19 mouse cellular contexts compared by ENCODE assay signal in genomic region chr2:120863389-120863788, GRCm38 (mm10). TPM values are rescaled to one million over a fixed set of nuclear protein-coding genes. Genes with fewer than 3 reads are reported as not detected.
DNase-seq lines count a peak whose midpoint lies in the region; TF ChIP-seq lines count a peak whose summit lies in the region.
"Had no signal": no experiment of that assay in that cellular context is flagged by ENCODE, and none has a peak within 500 bp of the region (broad histone marks: within the 10 kb centered on the region; RNA-seq: fewer than 3 reads in every experiment).

No protein-coding gene starts in this region.

- no peak for TF ChIP-seq CTCF in left cerebral cortex, adult 2 months (IDR thresholded peaks at IDR 0.05)

- H3K4me3 ChIP-seq in left cerebral cortex, adult 2 months, result no peak overlapping the region
- H3K4me3 ChIP-seq: embryonic facial prominence, embryonic 13.5 days; embryonic facial prominence, embryonic 15.5 days; erythroblast, embryonic 14.5 days; forebrain, embryonic 10.5 days; forebrain, embryonic 12.5 days had no signal

- H3K27ac ChIP-seq in left cerebral cortex, adult 2 months, result peak overlapping the region; percentile 53
- H3K27ac ChIP-seq: embryonic facial prominence, embryonic 13.5 days; embryonic facial prominence, embryonic 15.5 days; forebrain, embryonic 10.5 days; forebrain, embryonic 12.5 days had no signal

- intact Hi-C loops in left cerebral cortex, adult 2 months (cut with DNase I), result loop anchor here (5.0 kb wide), 1 partner anchor 131 kb away; no protein-coding TSS in a partner anchor

- DNase-seq in kidney, adult 9 months, result peak; percentile 50
- no peak for DNase-seq in kidney, postnatal 36 days
- no peak for DNase-seq in left cerebral cortex, adult 2 months (ENCODE audit: extremely low spot score in 1 of 2, low spot score in 2 of 2)
- DNase-seq in left cerebral cortex, adult 9 months (ENCODE audit: low spot score in 2 of 2), result no peak
- DNase-seq: adrenal gland, adult 2 months; adrenal gland, postnatal 10 days; adrenal gland, postnatal 25 days; cerebellum, adult 11 months; cerebellum, adult 18-20 months; cerebellum, adult 8-10 months; cerebellum, adult 9-11 months; cerebellum, postnatal 14 days; cerebellum, postnatal 36 days; embryo, embryonic 11 days had no signal

RNA-seq across cellular contexts. Expression of gene Ttbk2, which starts 13.0 kb away (rescaled TPM):
- total RNA-seq in left cerebral cortex, adult 2 months (2021), result 100 to 1,000 TPM in 1 of 2 experiments, 10 to 100 TPM in 1; 97.7 to 101 TPM

RNA-seq across cellular contexts. Expression of gene Cdan1, which starts 13.5 kb away (rescaled TPM):
- 10 to 100 TPM; 30.0 to 33.6 TPM for total RNA-seq in left cerebral cortex, adult 2 months (2021)
